Mouse (Mus musculus) induced T-regulatory cell, adult 2 months (primary cell): ENCODE measurements around the gene Rbm6.

Source experiments
- DNase-seq: peaks from one replicate; pipeline ENCODE4 v3.0.0-alpha.2; 2012; ENCODE audit warnings: low read depth

Gene Rbm6

DNA sequence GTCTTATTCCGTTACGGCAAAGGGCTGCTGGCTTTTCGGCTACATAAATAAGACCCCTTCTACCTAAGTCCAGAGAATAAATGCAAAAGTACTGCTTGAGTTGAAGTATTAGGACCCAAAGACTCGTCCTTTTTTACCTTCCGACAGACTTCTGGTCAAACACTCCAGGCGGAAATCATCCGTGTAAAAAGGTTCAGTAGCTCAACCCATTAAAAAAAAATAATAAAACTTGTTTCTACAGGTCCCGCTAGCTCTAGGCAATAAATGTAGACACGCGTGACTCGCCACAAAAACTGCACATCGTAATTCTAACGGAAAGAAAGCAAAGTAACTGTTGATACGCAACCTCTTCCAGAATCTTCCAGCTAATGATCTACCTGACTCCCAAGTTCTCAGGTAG lies at the start of gene Rbm6:
Gene Rbm6 (minus strand): TSS at position 101 of the 400 bp plus-strand sequence.
- DNase-seq, result no peak

DNA sequence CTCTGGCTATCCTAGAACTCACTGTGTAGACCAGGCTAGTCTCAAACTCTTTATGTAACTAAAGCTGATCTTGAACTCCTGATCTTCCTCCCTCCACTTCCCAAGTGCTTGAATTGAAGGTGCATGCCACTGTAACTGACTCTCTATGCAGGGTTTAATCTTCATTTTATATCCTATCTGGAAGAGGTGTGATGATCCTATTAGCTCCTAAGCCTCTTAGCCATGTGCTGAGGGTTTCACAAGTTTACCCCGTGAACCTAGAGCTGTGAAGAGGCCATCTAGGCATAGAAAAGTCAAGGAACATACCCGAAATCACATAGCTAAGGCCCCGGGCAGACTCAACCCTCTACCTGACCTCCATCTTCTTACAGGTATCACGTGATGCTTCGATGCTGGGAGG lies 46.4 kb upstream of the Rbm6 start:
- DNase-seq, result no peak

DNA sequence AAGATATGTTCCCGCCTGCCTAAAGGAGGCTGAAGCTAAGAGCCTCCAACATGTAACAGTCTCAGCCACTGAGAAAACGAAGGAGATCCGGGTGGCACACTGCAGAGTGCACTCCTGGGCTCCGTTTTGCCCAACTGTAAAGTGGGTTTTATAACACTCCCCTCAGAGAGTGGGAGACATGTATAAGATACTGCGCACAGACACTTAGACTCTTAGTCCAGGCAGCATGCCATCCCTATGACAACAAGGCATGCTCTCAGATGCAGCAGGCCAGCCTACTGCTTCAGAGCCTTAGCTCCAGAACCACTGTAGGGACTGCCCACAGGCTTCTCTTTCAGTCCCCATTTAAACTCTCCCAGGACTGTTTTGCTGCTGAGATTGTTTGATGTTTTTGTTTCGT lies 45.8 kb upstream of the Rbm6 start:
- no peak for DNase-seq

DNA sequence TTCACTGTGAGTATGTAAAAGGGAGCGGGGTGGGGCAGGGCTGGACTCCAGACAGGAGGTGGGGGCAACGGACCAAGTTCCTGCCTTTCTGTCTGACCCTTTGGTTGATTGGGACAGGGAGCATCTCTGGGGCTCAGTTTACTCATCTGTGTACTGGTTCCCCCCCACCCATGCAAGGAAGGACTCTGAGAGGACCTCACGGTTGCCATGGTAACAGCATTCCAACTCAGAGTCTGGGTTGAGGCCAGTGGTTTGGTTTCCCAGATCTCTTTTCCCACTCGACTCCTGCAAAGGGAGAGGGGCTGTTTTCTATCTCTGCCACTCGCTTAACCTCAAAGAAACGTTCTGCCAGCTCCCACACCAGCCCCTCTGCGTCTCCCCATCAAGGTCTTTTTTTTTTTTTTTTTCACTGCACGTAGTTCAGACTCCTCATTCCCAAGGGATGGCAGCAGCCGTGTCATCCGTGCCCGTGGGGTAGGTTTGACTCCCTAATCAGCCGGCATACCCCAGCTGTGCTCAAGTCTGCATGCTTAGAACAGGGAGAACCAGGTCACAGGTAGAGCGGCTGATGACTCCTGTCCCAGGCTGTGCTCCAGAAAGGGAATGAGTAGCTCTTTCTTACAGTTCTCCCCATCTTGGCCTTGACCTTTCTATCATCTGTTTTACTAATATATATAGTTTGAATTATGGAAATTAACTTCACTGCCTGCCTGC lies 45.0 kb upstream of the Rbm6 start:
- no peak for DNase-seq

- no peak for DNase-seq
These were observed 41.9 kb upstream of the Rbm6 start for GRCm38 (mm10) chr9:107914764-107915420.

- DNase-seq, result no peak
These were observed 37.2 kb upstream of the Rbm6 start for GRCm38 (mm10) chr9:107910025-107910769.

DNA sequence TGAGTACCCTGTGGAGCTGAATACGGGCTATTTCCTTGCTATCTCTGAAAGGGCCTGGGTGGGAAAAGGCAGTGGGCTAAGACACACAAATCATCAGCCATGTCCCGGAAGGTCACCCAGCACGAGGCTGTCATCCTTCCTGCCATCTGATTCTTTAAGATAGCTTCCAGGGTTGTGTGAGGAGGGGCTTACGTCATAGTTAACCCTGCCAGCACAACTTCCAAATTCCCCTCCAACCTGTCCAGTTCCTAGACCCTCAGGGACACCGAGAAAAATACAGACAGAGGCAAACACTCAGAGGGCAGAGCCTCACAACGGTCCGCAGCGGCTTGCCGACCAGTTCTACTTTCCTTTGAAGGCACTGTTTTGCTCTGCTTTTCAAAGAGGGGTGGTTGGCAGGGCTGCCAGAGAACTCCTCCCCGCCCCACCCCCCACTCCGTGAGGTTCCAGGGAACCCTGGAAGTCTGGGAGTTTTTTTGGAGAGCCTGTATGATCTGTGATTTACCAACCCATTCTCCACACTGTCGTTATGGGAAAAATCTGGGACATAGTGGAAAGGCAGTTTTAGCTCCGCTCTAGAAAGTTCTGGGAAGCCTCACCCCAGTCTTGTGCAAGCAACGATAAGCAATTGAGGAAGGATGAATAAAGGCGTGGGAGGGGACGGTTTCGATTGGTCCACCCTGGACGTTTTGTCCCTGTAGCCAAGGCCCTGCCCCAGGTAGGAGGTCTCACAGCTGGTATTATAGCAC lies 35.5 kb upstream of the Rbm6 start:
- no peak for DNase-seq

DNA sequence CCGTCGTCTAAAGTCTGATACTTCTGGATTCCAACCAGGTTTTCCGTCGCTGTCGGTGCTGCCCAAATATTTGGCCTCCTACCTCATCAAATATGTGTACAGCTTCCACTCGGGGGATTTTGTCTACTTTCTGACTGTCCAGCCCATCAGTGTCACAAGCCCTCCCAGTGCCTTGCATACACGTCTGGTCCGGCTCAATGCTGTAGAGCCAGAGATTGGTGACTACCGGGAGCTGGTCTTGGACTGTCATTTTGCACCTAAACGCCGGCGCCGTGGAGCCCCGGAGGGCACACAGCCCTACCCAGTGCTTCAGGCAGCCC lies 34.7 kb upstream of the Rbm6 start:
- DNase-seq, result no peak

- DNase-seq, result no peak
These were observed 34.1 kb upstream of the Rbm6 start for GRCm38 (mm10) chr9:107906967-107907800.

GRCm38 (mm10) chr9:107906252-107906966 lies 33.4 kb upstream of the Rbm6 start, which contains the start of gene Mst1r:
Mst1r (plus strand) TSS chr9:107906873.
- DNase-seq, result peak; percentile 43

- peak; percentile 91 for DNase-seq
These were observed 31.7 kb upstream of the Rbm6 start for GRCm38 (mm10) chr9:107904726-107905125.

GRCm38 (mm10) chr9:107901627-107901914 lies 28.5 kb upstream of the Rbm6 start:
- no peak for DNase-seq

DNA sequence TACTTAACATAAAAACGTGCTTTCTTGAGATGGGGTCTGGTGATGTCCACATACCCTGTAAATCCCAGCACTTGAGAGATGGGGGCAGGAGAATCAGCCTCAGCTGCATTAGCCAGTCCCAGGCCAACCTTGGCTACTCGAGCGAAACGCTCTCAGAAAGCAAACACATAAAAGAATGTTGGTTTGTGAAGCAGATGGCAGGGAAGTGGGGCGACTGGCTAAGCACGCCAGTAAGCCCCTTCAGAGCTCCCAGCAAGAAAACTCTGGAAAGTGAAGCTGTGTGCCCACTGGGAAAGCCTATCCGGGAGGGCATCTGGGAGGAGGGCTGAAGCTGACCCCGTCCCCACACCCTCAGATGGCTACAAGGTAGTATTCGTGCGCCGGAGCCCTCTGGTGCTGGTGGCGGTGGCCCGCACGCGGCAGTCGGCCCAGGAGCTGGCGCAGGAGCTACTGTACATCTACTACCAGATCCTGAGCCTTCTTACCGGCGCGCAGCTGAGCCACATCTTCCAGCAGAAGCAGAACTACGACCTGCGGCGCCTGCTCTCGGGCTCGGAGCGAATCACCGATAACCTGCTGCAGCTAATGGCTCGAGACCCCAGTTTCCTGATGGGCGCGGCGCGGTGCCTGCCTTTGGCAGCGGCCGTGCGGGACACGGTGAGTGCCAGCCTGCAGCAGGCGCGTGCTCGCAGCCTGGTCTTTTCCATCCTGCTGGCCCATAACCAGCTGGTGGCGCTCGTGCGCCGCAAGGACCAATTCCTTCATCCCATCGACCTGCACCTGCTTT lies 28.0 kb upstream of the Rbm6 start:
- DNase-seq, result no peak

DNA sequence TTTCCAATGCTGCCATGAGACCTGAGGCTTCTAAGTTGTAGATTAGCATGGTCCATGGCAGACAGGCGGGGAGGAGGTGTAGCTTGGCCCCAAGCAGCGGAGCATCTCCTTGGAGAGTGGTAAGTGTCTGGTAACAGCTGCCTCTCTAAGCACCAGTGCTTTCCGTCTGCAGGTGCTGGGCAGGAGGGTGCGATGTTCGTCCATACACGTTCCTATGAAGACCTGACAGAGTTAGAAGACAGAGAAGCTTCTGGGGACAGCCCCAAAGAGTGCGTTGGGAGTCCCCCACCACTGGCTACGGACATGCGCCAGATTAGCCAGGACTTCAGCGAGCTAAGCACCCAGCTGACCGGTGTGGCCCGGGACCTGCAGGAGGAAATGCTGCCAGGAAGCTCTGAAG lies 26.8 kb upstream of the Rbm6 start:
- no peak for DNase-seq

GRCm38 (mm10) chr9:107898563-107898962 lies 25.5 kb upstream of the Rbm6 start:
- no peak for DNase-seq

- peak; percentile 61 for DNase-seq
These were observed 18.0 kb upstream of the Rbm6 start for GRCm38 (mm10) chr9:107891023-107891422.

GRCm38 (mm10) chr9:107890260-107890659 lies 17.2 kb upstream of the Rbm6 start:
- no peak for DNase-seq

DNA sequence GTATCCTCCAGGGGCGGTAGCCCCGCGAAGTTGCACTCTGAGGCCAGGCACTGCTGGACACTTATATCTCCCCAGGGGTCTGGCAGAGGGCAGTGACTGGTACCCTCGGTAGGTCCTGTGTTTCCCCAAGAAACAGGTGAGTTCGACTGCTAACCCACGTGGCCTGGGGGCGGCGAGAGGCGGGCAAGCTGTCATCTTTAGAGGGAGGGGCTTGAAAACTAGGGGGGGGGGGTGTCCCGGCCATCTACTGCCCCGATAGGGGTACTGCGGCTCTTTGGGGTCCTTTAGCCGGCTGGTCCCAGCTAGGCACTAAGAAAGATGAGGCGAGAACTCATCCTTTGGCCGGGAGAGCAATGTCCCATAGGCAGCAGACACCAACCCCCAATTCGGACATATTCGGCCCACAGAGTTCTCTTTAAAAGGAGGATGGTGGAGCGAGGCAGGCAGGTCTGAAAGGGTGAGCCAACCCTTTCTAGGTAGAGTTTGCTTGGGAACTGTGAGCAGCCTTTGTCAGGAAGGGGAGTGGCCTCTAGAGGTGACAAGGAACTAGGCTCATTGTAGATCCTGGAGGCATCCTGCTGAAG lies 15.3 kb upstream of the Rbm6 start:
- peak; percentile 77 for DNase-seq

DNA sequence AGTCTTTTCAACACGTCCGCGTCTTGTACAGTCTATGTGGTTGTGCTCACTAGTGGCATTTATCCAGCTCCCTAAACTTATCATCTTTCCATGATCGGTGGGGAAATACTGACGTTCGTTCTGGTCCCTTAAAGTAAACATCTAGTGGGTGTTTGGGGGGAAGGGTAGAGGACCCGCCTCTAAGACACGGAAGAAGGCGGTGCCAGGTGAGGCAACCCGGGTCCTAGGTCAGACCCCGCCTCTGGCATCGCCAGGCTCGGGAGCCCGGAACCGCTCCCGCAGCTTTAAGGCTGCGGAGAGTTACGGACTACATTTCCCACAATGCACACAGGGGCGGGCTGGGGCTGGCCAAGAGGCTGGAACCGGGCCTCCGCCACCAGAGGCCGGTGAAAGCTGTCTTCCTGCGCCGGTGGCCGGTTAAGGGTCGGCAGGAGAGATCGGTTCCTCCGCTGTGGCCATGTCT lies 14.8 kb upstream of the Rbm6 start, which contains the start of gene Mon1a:
Gene Mon1a (plus strand): TSS at position 348 of the 463 bp plus-strand sequence.
- DNase-seq, result peak; percentile 94

DNA sequence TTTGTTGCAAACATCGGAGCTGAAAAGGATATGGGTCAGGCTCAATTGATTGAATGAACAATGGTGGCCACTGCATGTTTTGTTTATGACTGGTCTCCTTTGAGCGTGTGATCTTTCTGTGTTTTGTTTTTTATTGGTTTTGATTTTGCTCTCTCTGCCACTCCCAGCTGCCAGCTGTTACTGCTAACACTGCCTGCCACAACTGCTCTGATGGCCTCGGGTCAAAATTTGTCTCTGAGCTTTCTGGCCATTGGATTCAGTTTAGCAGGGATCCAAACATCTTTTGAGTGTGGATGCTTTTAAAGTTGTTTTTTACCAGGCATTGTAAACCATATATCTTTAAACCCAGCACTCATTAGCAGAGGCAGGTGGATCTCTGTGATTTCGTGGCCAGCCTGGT lies 7.4 kb upstream of the Rbm6 start:
- no peak for DNase-seq
